Mouse (Mus musculus): Measurements from ENCODE around the gene Lrp8.

The Lrp8 gene

GRCm38 (mm10) chr4:107808655-107809054 is 6.6 kb downstream of the Lrp8 start:
- DNase-seq (ENCODE audit: low read depth): no peak

DNA sequence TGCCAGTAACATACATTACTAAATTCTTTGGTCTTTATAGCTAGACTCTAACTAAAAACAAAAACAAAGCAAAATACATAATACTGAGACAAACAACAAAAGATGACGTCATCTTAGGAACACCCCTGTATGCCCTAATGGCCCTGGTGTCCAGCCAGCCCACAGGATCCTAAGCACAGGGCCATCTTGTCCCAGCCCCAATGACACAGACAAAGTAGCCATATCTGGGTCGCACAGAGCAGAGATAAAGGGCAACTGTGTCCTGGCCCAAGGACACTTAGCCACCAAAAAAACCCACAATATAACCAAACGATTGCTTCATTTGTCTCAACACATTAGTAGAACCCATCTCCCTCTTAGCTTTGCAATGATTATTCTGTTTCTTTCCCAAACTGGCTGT is 8.9 kb downstream of the Lrp8 start:
- DNase-seq (ENCODE audit: low read depth): no peak

DNA sequence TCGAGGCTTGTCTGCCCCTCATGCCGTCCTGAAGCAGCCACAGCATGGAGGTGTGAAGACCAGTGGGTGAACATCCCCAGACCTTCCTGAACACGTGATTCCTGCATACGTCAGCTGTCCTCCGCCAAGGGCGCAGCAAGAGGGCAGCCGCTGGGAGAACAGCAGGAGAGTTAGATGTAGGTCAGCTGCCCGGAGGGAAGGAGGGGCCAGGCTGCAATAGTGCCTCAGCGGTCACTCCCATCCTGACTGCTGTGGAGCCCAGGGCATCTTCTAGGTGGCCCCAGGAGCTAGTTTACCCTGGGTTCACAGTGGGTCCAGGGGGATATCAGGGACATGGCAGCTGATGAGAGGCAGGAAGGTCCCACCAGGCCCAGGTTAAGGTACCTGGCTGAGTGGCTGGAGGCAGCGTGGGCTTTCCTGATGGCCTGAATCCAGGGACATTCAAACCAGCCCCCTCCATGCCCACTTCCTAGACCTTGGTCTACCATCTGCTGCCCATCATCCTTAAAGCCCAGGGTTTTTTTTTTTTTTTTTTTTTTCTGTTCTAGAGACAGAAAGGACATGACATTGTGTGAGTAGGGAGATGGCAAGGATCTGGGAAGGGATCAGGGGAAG is 9.8 kb downstream of the Lrp8 start:
- no peak for DNase-seq (ENCODE audit: low read depth)

DNA sequence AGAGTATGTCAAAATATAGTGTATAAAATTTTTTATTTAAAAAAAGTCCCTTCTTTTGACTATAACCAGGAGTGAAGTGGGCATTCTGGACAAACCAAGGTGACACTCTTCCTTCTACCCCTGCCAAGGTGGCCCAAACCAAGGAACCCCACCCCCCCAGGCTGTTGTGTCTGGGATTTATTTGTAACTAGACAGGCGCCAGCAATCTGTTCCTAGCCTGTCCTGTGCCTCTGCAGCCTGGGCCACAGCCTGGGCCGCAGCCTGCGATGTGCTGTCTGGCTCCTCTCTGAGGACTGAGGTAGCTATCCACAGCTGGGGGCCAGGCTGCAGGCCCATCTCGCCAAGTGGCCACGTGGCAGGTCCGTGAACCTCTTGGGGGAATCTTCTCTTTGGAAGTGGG is 10.3 kb downstream of the Lrp8 start:
- DNase-seq (ENCODE audit: low read depth): no peak

GRCm38 (mm10) chr4:107816459-107816858 is 14.4 kb downstream of the Lrp8 start:
- DNase-seq (ENCODE audit: low read depth): no peak

DNA sequence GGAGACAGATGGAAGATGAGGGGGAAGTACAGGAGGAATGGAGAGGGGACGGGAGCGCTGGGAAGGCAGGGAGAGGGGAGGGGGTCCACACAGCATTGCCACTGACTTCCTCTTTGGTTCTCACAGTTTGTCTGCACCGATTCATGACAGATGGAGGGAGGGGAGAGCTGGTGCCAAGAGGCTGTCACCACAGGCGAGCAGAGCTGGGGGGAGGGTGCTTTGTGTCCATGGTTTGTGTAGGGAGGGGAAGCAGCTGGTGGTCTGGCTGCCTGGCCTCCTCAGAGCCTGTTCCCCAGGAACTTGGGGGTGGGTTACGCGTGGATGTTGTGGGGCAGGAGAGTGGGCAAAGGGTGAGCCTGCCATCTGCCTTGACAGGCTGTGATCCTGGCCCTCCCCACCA is 15.4 kb downstream of the Lrp8 start:
- DNase-seq (ENCODE audit: low read depth): no peak

DNA sequence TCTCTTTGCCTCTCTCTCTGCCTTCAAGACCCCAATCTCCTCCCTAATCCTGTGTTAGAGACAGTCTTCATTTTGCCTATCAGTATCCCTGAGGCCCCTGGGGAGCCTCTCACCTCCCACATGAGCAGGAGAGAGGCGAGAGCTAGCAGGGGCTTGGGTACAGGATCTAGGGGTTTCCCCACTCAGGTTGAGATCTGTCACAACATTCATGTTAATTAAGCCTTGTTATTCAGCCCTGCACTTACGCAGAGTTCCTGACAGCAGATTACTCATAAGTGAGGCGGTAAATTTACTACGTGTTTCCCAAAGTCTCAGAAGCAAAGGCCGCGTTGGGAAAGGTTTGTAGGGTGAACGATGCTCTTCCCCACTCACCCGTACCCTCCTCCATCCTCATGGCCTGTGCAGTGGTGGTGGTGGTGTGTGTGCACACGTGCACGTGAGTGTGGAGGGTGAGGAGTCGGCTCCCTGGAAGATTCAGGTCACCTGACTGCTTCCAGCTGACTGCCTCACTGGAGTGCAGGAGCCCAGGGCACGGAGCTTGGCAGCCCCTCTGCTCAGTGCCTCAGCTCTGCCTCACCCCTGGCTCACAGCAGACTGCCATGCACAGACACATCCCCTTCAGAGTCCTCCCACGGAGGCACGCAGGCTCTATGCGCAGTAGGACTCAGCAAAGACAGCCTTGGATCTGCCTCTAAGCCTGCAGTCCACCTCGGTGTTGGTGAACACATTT is 18.1 kb downstream of the Lrp8 start:
- DNase-seq (ENCODE audit: low read depth): no peak

- DNase-seq (ENCODE audit: low read depth): no peak
Measured at GRCm38 (mm10) chr4:107820856-107821619, 19.0 kb downstream of the Lrp8 start.

DNA sequence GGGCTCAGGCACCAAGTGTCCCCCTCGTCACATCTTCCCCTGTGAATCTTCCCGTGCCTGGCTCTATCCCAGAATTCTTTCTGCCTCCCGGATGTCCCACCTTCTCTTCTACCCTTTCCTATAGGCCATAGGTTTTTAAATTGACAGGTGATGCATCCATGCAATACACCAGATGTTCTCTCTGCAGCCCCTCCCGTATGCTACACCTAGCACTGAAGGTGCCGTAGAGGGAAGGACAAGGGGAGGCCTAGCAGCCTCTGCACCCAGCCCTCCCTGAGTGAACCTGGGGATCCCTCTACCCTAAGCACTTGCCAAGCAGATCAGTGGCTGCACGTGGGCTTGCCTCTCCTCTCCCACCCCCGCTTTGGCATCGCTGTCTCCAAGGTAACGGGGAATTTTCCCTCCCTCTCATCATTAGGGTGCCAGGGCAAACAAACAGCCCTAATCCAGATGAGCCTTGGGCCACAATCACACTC is 20.9 kb downstream of the Lrp8 start:
- no peak for DNase-seq (ENCODE audit: low read depth)

DNA sequence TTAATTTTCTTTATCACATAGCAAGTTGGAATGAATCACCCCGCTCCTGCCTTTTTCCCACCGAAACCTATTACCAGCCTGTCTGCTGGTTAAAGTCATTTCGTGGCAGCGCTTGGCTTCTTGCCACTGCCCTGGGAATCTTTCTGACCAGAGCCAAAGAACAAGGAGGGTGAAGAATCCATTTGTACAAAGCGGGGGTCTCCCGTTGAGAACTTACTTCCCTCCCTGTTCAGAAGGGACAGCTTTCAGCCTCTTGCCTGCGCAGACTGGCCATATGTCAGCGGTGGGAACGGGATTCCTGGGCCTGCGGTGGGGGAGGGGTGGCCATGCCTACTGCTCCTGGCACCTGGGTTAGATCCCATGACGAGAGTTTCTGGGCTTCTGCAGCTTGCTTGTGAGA is 21.4 kb downstream of the Lrp8 start:
- DNase-seq (ENCODE audit: low read depth): no peak

DNA sequence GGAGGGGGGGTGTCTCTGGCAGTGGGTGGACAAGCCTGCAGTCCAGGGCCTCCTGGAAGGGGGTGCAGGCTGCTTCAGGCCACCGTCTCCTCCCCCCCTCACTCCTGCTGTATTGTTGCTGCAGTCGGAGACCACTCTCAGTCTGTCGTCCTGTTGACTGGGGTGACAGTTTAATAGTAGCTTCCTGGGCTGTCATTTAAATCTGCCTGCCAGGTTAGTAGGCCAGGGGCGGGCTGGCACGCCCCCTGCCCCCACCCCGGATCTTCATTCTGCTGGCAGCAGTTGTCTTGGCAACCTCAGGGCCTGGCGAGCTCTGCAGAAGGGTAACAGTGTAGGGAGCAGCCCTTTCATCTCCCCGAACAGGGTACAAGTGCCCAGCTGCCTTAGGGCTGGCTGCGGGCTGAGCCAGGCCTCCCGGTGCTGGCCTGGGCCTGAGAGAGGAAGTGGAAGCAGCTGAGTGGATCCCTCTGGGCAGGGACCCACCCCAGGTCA is 26.7 kb downstream of the Lrp8 start:
- no peak for DNase-seq (ENCODE audit: low read depth)

DNA sequence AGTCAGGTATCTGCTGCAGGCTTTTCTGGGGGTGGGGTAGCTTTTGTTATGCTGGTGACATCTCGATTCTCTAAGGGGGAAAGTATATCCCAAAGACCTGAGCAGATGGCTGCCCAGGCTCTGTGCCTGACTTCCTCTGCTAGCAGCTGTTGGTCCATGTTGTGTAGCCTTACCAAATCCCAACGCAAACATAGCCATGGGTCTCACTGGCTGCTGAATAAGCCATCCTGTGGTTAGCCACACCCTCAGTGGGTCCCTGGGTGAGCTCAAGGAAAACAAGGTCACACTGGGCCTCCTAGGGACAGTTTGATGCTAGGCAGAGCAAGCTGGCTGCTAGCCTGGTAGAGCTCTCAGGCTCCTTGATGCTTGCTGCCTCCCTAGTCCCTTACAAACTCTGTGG is 27.6 kb downstream of the Lrp8 start:
- peak; percentile 20 for DNase-seq (ENCODE audit: low read depth)

DNA sequence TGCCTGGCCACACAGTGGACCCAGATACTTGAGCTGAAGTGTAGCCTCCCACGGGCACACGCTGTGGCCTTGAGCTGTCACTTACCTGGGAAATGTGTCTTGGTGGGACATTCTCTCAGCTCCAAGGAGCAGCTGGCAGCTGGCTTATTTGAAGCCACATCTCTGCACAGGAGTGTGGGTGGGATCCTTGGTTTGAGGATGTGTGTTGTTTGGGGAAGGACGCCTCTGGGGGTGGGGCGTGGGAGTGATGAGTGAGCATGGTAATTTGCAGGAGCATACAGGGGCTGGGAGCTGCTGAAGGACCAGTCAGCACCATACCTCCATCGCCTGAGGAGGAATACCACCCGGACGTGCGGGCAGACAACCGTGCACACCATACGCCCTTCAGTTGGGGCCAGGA is 28.1 kb downstream of the Lrp8 start:
- no peak for DNase-seq (ENCODE audit: low read depth)

DNA sequence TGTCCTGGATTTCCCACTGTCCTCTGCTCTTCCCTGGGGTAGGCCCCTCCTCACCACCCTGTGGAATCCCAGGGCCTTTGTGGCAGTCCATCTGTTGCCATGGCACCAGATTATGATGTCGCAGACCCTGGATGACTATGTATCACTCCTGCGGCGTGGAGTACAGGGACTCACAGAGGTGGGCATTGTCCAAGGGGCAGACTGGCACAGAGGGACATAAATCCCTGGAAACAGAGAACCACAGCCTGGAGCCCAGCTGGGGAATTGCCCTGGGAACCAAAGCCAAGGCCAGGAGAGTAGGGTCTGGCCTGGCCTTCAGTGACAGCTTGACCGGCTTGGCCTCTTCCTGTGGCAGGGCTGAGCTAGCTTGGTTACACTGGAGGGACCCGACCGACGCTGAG is 28.8 kb downstream of the Lrp8 start:
- DNase-seq (ENCODE audit: low read depth): no peak

- no peak for DNase-seq (ENCODE audit: low read depth)
Measured at GRCm38 (mm10) chr4:107831678-107832077, 29.6 kb downstream of the Lrp8 start.

DNA sequence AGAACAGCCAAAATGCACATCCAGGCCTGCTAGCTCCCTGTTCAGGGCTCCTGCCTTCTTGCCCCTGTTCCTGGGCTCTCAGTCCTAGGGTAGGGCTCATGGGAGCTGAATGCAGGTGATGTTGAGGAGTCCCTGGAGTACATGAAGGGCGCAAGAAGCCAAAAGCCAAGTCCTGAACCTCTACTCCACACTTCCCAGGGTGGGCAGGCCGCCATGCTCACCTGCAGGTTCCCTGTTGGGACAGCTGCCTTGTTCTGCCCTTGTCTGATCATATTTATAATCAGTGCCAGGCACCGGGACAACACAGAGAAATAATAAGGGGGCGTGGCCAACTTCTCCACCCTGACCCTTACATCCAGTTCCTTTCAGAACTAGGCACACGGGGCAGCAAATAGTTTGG is 31.5 kb downstream of the Lrp8 start:
- DNase-seq (ENCODE audit: low read depth): no peak

DNA sequence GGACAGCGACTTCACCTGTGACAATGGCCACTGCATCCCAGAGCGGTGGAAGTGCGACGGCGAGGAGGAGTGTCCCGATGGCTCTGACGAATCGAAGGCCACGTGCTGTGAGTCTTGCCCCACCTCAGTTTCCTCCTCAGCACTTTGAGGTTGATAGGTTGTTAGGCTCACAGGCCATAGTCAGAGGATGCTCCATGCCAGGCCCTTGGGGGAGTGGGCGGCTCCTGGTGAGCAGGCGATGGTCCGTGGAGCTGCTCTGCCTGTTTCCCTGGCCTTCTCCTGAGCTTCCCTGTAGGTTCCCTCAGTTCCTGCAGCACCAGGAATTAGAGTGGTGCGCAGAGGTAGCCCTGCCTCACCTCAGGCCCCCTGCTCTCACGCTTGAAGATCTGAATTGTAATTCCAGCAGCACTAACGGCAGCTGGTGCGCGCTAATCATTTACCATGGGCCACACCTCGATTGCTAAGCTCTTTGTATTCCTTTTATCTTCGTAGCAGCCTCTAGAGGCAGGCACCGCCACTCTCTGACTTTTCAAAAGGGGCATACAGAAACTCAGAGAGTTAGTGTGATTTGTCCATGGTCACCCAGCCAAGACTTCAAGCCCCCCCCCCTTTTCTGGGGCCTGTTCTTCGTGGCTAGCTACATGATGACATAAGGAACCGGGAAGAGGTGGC is 32.7 kb downstream of the Lrp8 start:
- DNase-seq (ENCODE audit: low read depth): no peak

DNA sequence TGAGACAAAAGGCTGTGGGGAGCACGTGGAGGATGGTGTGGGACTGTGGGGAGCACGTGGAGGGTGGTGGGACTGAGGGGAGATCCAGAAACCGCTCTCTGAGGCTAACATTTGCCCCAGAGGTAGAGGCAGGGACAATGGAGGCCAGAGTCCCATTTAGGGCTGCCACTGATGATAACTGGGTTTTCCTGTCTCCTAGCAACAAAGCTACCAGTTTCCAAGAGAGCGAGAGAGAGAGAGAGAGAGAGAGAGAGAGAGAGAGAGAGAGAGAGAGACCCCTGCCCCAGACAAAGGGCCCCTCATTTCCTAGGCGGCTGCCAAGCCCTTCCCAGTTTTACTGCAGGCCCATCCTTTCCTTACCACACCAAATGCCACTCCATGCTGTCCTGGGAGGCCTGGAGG is 33.4 kb downstream of the Lrp8 start:
- DNase-seq (ENCODE audit: low read depth): no peak

DNA sequence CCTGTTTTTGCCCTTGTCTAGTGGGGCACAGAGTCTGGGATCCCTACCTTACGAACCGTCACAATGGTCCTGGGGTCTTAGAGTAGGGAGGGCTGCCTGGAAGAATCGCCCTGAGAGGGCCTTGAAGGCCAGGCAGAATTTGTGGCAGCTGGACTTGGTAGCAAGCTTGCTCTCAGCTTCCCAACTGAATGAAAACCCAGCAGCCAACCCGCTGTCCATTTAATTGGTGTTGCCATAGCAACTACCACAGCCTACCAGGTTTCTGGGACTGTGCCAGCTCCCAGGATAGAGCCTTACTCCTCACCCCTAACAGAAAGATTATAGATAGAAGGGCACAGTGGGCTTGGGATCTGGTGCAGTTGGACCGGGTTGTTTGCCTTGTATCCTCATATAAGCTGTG is 34.7 kb downstream of the Lrp8 start:
- DNase-seq (ENCODE audit: low read depth): no peak

DNA sequence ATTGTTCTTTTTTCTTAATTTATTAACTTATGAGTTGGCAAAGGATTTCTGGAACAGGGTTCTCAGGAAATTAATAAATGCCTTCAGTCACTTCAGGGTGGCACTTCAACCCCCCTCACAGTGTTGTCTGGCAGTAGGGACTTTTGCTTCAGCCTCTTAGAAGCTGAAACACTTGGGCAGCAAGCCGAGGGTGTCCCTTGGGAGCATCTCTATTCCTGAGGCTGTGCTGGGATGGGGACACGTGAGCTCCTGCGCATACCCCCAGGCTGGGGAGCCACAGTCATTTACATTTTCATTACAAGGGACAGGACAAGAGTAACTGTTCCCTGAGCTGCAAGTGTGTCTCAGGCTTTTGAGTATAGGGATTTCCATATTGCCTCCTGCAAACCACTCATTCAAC is 35.8 kb downstream of the Lrp8 start:
- DNase-seq (ENCODE audit: low read depth): no peak

DNA sequence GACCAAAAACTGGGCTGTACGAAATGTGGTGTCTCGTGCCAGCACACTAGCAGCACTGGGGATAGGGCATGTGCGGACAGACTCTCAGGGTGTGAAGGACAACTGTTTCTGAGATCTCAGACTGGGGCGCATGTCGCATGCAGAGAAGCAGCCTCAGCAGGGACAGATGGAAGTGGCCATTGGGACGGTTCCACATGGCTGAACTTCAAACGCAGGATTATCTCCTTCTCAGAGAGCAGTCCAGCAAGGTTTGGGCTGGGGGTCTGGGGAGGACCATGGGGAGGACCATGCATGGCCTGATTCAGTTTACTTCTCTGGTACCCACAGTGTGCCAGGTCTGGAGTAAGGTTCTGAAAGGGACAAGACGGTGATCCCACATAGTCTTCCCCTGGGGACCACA is 41.6 kb downstream of the Lrp8 start:
- no peak for DNase-seq (ENCODE audit: low read depth)

- peak; percentile 39 for DNase-seq (ENCODE audit: low read depth)
Measured at GRCm38 (mm10) chr4:107844971-107845370, 42.9 kb downstream of the Lrp8 start.

- no peak for DNase-seq (ENCODE audit: low read depth)
Measured at GRCm38 (mm10) chr4:107846795-107847194, 44.7 kb downstream of the Lrp8 start.
